Mouse (Mus musculus): ENCODE measurements at regions not wholly inside any gene's neighbourhood (a gene's known extent, or its start where the extent isn't known, plus 50 kb on each side); places are given as distances from the start of the nearest gene placed in this dataset.

- Histone ChIP-seq H3K4me1 (ENCODE audit: control insufficient read depth, insufficient read depth, low read length) (no peaks in the 10 kb centered on the region), H3K36me3 (ENCODE audit: control insufficient read depth, insufficient read depth, low read length) (no peaks in the 10 kb centered on the region), H3K9me3 (ENCODE audit: control insufficient read depth, low read length) (no peaks in the 10 kb centered on the region), H3K27ac (ENCODE audit: low read depth, low read length) (no peak overlapping the region), H3K9ac (replicated peaks; ENCODE audit: low read depth, low read length) (no peak overlapping the region), H3K4me2 (ENCODE audit: low read depth, low read length) (no peak overlapping the region), H3K4me3 (ENCODE audit: low read depth, low read length) (no peak overlapping the region), H3K27me3 (ENCODE audit: control insufficient read depth, insufficient read depth, low read length) (no peaks in the 10 kb centered on the region)
- 71% methylated on average over 9 of the region's 9 CpGs for WGBS
- no peak for ATAC-seq (ENCODE audit: low read depth)
These were observed 114.2 kb downstream of the Fam114a2 start for GRCm38 (mm10) chr11:57404172-57404571.

GRCm38 (mm10) chr11:57401610-57402009 is 116.8 kb downstream of the Fam114a2 start:
- no peak for ATAC-seq (ENCODE audit: low read depth)

GRCm38 (mm10) chr11:57399366-57399765 is 119.1 kb downstream of the Fam114a2 start:
- Histone ChIP-seq H3K9ac (replicated peaks; ENCODE audit: low read depth, low read length) (no peak overlapping the region), H3K4me1 (ENCODE audit: control insufficient read depth, insufficient read depth, low read length) (no peaks in the 10 kb centered on the region), H3K27ac (ENCODE audit: low read depth, low read length) (no peak overlapping the region), H3K27me3 (ENCODE audit: control insufficient read depth, insufficient read depth, low read length) (no peaks in the 10 kb centered on the region), H3K9me3 (ENCODE audit: control insufficient read depth, low read length) (no peaks in the 10 kb centered on the region), H3K4me3 (ENCODE audit: low read depth, low read length) (no peak overlapping the region), H3K4me2 (ENCODE audit: low read depth, low read length) (no peak overlapping the region), H3K36me3 (ENCODE audit: control insufficient read depth, insufficient read depth, low read length) (no peaks in the 10 kb centered on the region)
- 100% methylated on average over 1 of the region's 1 CpGs for WGBS
- no peak for ATAC-seq (ENCODE audit: low read depth)

More at GRCm38 (mm10) chr11:57401610-57402009, 116.8 kb downstream of the Fam114a2 start:
- WGBS, result 22% methylated on average over 2 of the region's 2 CpGs
- Histone ChIP-seq H3K4me1 (ENCODE audit: control insufficient read depth, insufficient read depth, low read length) (no peaks in the 10 kb centered on the region), H3K27me3 (ENCODE audit: control insufficient read depth, insufficient read depth, low read length) (no peaks in the 10 kb centered on the region), H3K9ac (replicated peaks; ENCODE audit: low read depth, low read length) (no peak overlapping the region), H3K27ac (ENCODE audit: low read depth, low read length) (no peak overlapping the region), H3K9me3 (ENCODE audit: control insufficient read depth, low read length) (no peaks in the 10 kb centered on the region), H3K4me2 (ENCODE audit: low read depth, low read length) (no peak overlapping the region), H3K4me3 (ENCODE audit: low read depth, low read length) (no peak overlapping the region), H3K36me3 (ENCODE audit: control insufficient read depth, insufficient read depth, low read length) (no peaks in the 10 kb centered on the region)

- Histone ChIP-seq H3K9ac (replicated peaks; ENCODE audit: low read depth, low read length) (no peak overlapping the region), H3K4me1 (ENCODE audit: control insufficient read depth, insufficient read depth, low read length) (no peaks in the 10 kb centered on the region), H3K27me3 (ENCODE audit: control insufficient read depth, insufficient read depth, low read length) (no peaks in the 10 kb centered on the region), H3K9me3 (ENCODE audit: control insufficient read depth, low read length) (no peaks in the 10 kb centered on the region), H3K4me3 (ENCODE audit: low read depth, low read length) (no peak overlapping the region), H3K4me2 (ENCODE audit: low read depth, low read length) (no peak overlapping the region), H3K27ac (ENCODE audit: low read depth, low read length) (no peak overlapping the region), H3K36me3 (ENCODE audit: control insufficient read depth, insufficient read depth, low read length) (no peaks in the 10 kb centered on the region)
- 36% methylated on average over 3 of the region's 3 CpGs for WGBS
- no peak for ATAC-seq (ENCODE audit: low read depth)
These were observed 122.0 kb downstream of the Fam114a2 start for GRCm38 (mm10) chr11:57396429-57396828.

GRCm38 (mm10) chr11:57390826-57391225 is 127.6 kb downstream of the Fam114a2 start:
- no peak overlapping the region for H3K27ac ChIP-seq (ENCODE audit: low read depth, low read length)
- ATAC-seq (ENCODE audit: low read depth), result no peak
- 86% methylated on average over 4 of the region's 4 CpGs for WGBS
- H3K27me3 ChIP-seq (ENCODE audit: control insufficient read depth, insufficient read depth, low read length), result no peaks in the 10 kb centered on the region
- H3K9me3 ChIP-seq (ENCODE audit: control insufficient read depth, low read length), result no peaks in the 10 kb centered on the region
- H3K36me3 ChIP-seq (ENCODE audit: control insufficient read depth, insufficient read depth, low read length), result no peaks in the 10 kb centered on the region
- H3K4me1 ChIP-seq (ENCODE audit: control insufficient read depth, insufficient read depth, low read length), result no peaks in the 10 kb centered on the region
- no peak overlapping the region for H3K9ac ChIP-seq (replicated peaks; ENCODE audit: low read depth, low read length)
- H3K4me3 ChIP-seq (ENCODE audit: low read depth, low read length), result no peak overlapping the region
- no peak overlapping the region for H3K4me2 ChIP-seq (ENCODE audit: low read depth, low read length)
